Mouse (Mus musculus): Measurements from ENCODE around the gene Cd81. TPM values are rescaled to one million over a fixed set of nuclear protein-coding genes. Genes with fewer than 3 reads are reported as not detected.

Cd81 gene
- total and polyA plus RNA-seq, 2 experiments from 2014 or later: 811 to 1,316 TPM

- Histone ChIP-seq H3K4me2 (ENCODE audit: low read depth, low read length) (no peak overlapping the region), H3K9ac (replicated peaks; ENCODE audit: low read depth, low read length) (no peak overlapping the region), H3K4me3 (ENCODE audit: low read depth, low read length) (no peak overlapping the region), H3K4me1 (ENCODE audit: control insufficient read depth, insufficient read depth) (no peaks in the 10 kb centered on the region), H3K27me3 (ENCODE audit: control insufficient read depth, insufficient read depth, low read length) (no peaks in the 10 kb centered on the region), H3K27ac (ENCODE audit: low read depth) (no peak overlapping the region), H3K36me3 (replicated peaks; ENCODE audit: control insufficient read depth, insufficient read depth, low read length) (no peaks in the 10 kb centered on the region), H3K9me3 (replicated peaks; ENCODE audit: control insufficient read depth, low read length) (no peaks in the 10 kb centered on the region)
- no peak for TF ChIP-seq CTCF (IDR thresholded peaks at IDR 0.05; ENCODE audit: low read depth)
- no peak for TF ChIP-seq EP300 (IDR thresholded peaks at IDR 0.05; ENCODE audit: low read depth)
- DNase-seq (ENCODE audit: low spot score) (no peak), ATAC-seq (ENCODE audit: insufficient read depth, low read depth) (no peak)
- 78% methylated on average over 3 of the region's 3 CpGs for WGBS
Observed at GRCm38 (mm10) chr7:143093847-143094246, 41.3 kb downstream of the Cd81 start.

DNA sequence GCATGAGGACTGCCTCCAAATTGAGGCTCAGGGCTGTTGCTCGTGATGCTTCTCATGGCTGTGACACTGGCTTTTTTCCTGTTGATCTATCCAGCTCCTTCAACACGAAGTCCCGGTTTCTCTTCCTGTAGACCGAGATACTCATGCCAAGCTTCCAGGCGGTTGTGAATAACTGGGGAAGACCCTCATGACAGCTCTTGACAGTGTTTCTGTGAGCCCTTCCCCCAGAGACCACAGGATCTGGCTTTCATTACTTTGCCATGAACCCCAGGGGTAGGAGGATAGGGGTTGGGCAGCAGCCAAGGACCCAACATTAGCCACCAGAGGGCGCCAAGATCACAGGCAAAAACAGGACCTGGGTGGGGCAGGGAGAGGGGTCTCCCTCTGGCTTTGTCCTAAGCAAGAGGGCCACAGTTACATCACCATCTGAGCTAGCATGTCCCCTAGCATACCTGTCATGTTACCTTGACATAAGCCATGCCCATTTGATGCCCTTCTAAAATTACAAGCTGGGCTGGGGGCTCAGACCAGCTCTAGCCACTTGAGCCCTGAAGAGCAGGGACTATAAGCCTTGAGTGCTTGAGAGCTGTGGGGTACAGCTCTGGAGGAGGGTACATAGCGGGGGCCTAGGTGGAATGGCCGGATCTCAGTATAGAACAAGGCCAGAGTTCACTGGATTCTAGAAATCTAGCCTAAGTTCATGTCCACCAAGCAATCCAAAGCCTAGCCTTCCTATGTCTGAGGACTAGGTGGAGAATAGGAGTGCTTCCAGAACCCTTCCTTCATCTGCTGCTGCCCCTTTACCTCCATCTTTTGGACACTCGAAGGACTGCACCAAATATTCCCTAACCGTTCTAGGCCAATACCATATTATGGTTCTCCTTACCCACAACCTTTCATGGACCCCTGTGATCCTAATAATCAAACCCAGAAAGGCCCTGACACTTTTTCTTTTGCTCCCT is 42.3 kb downstream of the Cd81 start, which contains the start of gene Trpm5:
Gene Trpm5 (minus strand): TSS at position 51 of the 962 bp plus-strand sequence.
- Histone ChIP-seq H3K9me3 (replicated peaks; ENCODE audit: control insufficient read depth, low read length) (no peaks in the 10 kb centered on the region), H3K36me3 (replicated peaks; ENCODE audit: control insufficient read depth, insufficient read depth, low read length) (no peaks in the 10 kb centered on the region), H3K9ac (replicated peaks; ENCODE audit: low read depth, low read length) (no peak within 1 kb of the TSS), H3K27ac (ENCODE audit: low read depth) (no peak within 1 kb of the TSS), H3K4me3 (ENCODE audit: low read depth, low read length) (no peak within 1 kb of the TSS), H3K4me2 (ENCODE audit: low read depth, low read length) (no peak within 1 kb of the TSS), H3K4me1 (ENCODE audit: control insufficient read depth, insufficient read depth) (no peaks in the 10 kb centered on the region), H3K27me3 (ENCODE audit: control insufficient read depth, insufficient read depth, low read length) (no peaks in the 10 kb centered on the region)
- peak; percentile 90 for TF ChIP-seq CTCF (IDR thresholded peaks at IDR 0.05; ENCODE audit: low read depth)
- TF ChIP-seq EP300 (IDR thresholded peaks at IDR 0.05; ENCODE audit: low read depth): no peak
- peak; percentile 50 for DNase-seq (ENCODE audit: low spot score)
- ATAC-seq (ENCODE audit: insufficient read depth, low read depth): peak; percentile 73
- WGBS: 24% methylated on average over 10 of the region's 10 CpGs

DNA sequence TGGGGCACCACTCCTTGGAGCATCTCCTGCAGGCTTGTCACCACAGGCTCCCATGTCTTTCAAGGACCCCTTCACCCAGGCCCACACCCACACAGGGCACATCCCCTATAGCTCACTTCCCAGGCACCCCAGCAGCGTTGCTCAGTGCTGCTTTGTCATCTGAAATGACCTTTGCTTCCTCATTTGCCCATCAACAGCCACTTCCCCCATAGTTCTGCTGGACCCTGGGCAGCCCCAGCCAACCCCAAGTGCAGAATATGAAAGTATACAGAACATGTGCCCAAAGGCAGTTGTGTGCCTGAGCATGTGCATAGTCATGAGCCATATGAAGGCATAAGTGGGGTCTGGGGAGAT is 43.0 kb downstream of the Cd81 start:
- Histone ChIP-seq H3K4me1 (ENCODE audit: control insufficient read depth, insufficient read depth) (0 out of 2 replicates have a peak, but pooled peaks cover 5% of the 10 kb centered on the region), H3K36me3 (replicated peaks; ENCODE audit: control insufficient read depth, insufficient read depth, low read length) (no peaks in the 10 kb centered on the region), H3K9me3 (replicated peaks; ENCODE audit: control insufficient read depth, low read length) (no peaks in the 10 kb centered on the region), H3K27me3 (ENCODE audit: control insufficient read depth, insufficient read depth, low read length) (no peaks in the 10 kb centered on the region), H3K9ac (replicated peaks; ENCODE audit: low read depth, low read length) (no peak overlapping the region), H3K4me3 (ENCODE audit: low read depth, low read length) (no peak overlapping the region), H3K27ac (ENCODE audit: low read depth) (no peak overlapping the region), H3K4me2 (ENCODE audit: low read depth, low read length) (no peak overlapping the region)
- ATAC-seq (ENCODE audit: insufficient read depth, low read depth): no peak
- no peak for DNase-seq (ENCODE audit: low spot score)
- TF ChIP-seq CTCF (IDR thresholded peaks at IDR 0.05; ENCODE audit: low read depth) (no peak), EP300 (IDR thresholded peaks at IDR 0.05; ENCODE audit: low read depth) (no peak)
- WGBS: 58% methylated on average over 1 of the region's 1 CpGs

DNA sequence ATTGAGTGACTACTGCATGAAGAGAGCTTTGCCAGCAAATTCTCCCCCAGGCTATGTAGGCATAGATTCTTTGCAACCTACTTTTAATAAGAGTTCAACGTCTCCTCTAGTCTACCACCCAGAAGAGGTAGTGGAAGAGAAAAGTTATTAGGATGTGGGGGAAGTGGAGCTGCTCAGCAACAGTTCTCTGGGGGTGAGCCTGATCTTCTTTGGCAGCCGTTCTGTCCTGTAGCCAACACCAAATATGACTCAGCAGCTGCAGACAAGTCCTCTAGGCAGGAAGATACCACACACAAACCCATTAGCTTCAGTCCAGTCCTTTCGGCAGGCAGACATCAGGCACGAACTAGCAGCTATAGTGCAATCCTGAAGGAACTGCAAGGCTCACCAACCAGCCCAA is 48.2 kb downstream of the Cd81 start:
- no peak overlapping the region for H3K4me3 ChIP-seq (ENCODE audit: low read depth, low read length)
- H3K9me3 ChIP-seq (replicated peaks; ENCODE audit: control insufficient read depth, low read length): no peaks in the 10 kb centered on the region
- no peak overlapping the region for H3K27ac ChIP-seq (ENCODE audit: low read depth)
- DNase-seq (ENCODE audit: low spot score) (no peak), ATAC-seq (ENCODE audit: insufficient read depth, low read depth) (no peak)
- no peaks in the 10 kb centered on the region for H3K36me3 ChIP-seq (replicated peaks; ENCODE audit: control insufficient read depth, insufficient read depth, low read length)
- no peaks in the 10 kb centered on the region for H3K27me3 ChIP-seq (ENCODE audit: control insufficient read depth, insufficient read depth, low read length)
- TF ChIP-seq CTCF (IDR thresholded peaks at IDR 0.05; ENCODE audit: low read depth): no peak
- no peak for TF ChIP-seq EP300 (IDR thresholded peaks at IDR 0.05; ENCODE audit: low read depth)
- H3K4me2 ChIP-seq (ENCODE audit: low read depth, low read length): no peak overlapping the region
- H3K4me1 ChIP-seq (ENCODE audit: control insufficient read depth, insufficient read depth): 0 out of 2 replicates have a peak, but pooled peaks cover 11% of the 10 kb centered on the region
- H3K9ac ChIP-seq (replicated peaks; ENCODE audit: low read depth, low read length): no peak overlapping the region
- 41% methylated on average over 4 of the region's 4 CpGs for WGBS

- H3K36me3 ChIP-seq (replicated peaks; ENCODE audit: control insufficient read depth, insufficient read depth, low read length): no peaks in the 10 kb centered on the region
- H3K27me3 ChIP-seq (ENCODE audit: control insufficient read depth, insufficient read depth, low read length): 0 out of 2 replicates have a peak, but pooled peaks cover 4% of the 10 kb centered on the region
- 48% methylated on average over 11 of the region's 11 CpGs for WGBS
- H3K4me2 ChIP-seq (ENCODE audit: low read depth, low read length): no peak overlapping the region
- DNase-seq (ENCODE audit: low spot score) (no peak), ATAC-seq (ENCODE audit: insufficient read depth, low read depth) (no peak)
- H3K9ac ChIP-seq (replicated peaks; ENCODE audit: low read depth, low read length): no peak overlapping the region
- no peak overlapping the region for H3K4me3 ChIP-seq (ENCODE audit: low read depth, low read length)
- H3K4me1 ChIP-seq (ENCODE audit: control insufficient read depth, insufficient read depth): peaks cover 28% of the 10 kb centered on the region
- H3K27ac ChIP-seq (ENCODE audit: low read depth): no peak overlapping the region
- no peak for TF ChIP-seq EP300 (IDR thresholded peaks at IDR 0.05; ENCODE audit: low read depth)
- TF ChIP-seq CTCF (IDR thresholded peaks at IDR 0.05; ENCODE audit: low read depth): no peak
- no peaks in the 10 kb centered on the region for H3K9me3 ChIP-seq (replicated peaks; ENCODE audit: control insufficient read depth, low read length)
Observed at GRCm38 (mm10) chr7:143105258-143105897, 52.8 kb downstream of the Cd81 start.

Measured in heart, postnatal 0 days (tissue).